Mouse (Mus musculus): ENCODE measurements at regions not wholly inside any gene's neighbourhood (a gene's known extent, or its start where the extent isn't known, plus 50 kb on each side); places are given as distances from the start of the nearest gene placed in this dataset.

DNA sequence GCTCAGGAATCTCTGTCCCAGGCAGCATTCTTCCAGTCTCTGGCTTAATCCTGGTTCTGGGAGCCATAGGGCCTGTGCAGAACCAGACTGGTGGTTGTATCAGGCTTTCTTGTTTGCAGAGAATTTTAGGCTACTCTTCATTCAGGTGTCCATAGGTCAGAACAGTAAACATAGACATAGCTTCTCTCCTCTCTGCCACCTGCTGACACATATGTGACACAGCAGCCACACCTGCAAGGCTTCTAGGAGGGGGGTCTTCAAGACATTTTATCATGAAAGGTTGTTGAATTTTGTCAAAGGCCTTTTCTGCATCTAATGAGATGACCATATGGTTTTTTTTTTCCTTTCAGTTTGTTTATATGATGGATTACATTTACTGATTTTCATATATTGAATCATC lies 599.7 kb downstream of the Lmo7 start:
- TF ChIP-seq CTCF (IDR thresholded peaks at IDR 0.05; ENCODE audit: low read depth) (no peak), EP300 (IDR thresholded peaks at IDR 0.05; ENCODE audit: low read depth) (no peak)
